Mouse (Mus musculus): ENCODE measurements around the gene Asic1.
A peak's percentile ranks its signal among the peaks of the same experiment; 100 is the strongest.

Asic1 gene

GRCm38 (mm10) chr15:99663964-99664599 lies 6.1 kb upstream of the Asic1 start:
- DNase-seq (ENCODE audit: low read depth, low spot score) = no peak

- no peak for DNase-seq (ENCODE audit: low read depth, low spot score)
Observed at GRCm38 (mm10) chr15:99664600-99665451, 5.3 kb upstream of the Asic1 start.

GRCm38 (mm10) chr15:99667544-99667943 lies 2.6 kb upstream of the Asic1 start:
- no peak for DNase-seq (ENCODE audit: low read depth, low spot score)

GRCm38 (mm10) chr15:99668881-99669280 lies 1.3 kb upstream of the Asic1 start:
- DNase-seq (ENCODE audit: low read depth, low spot score) = no peak

GRCm38 (mm10) chr15:99669392-99669791 lies 776 bp upstream of the Asic1 start:
- no peak for DNase-seq (ENCODE audit: low read depth, low spot score)

GRCm38 (mm10) chr15:99670964-99671670 lies 949 bp downstream of the Asic1 start:
- DNase-seq (ENCODE audit: low read depth, low spot score) = no peak

- DNase-seq (ENCODE audit: low read depth, low spot score) = no peak
Observed at GRCm38 (mm10) chr15:99671783-99672182, 1.6 kb downstream of the Asic1 start.

GRCm38 (mm10) chr15:99674866-99675265 lies 4.7 kb downstream of the Asic1 start:
- DNase-seq (ENCODE audit: low read depth, low spot score) = no peak

- no peak for DNase-seq (ENCODE audit: low read depth, low spot score)
Observed at GRCm38 (mm10) chr15:99677089-99677488, 6.9 kb downstream of the Asic1 start.

GRCm38 (mm10) chr15:99678063-99678800 lies 8.1 kb downstream of the Asic1 start:
- DNase-seq (ENCODE audit: low read depth, low spot score) = no peak

- no peak for DNase-seq (ENCODE audit: low read depth, low spot score)
Observed at GRCm38 (mm10) chr15:99679008-99679407, 8.8 kb downstream of the Asic1 start.

GRCm38 (mm10) chr15:99682880-99683279 lies 12.7 kb downstream of the Asic1 start:
- no peak for DNase-seq (ENCODE audit: low read depth, low spot score)

GRCm38 (mm10) chr15:99684156-99684555 lies 14.0 kb downstream of the Asic1 start:
- no peak for DNase-seq (ENCODE audit: low read depth, low spot score)

- peak; percentile 44 for DNase-seq (ENCODE audit: low read depth, low spot score)
Observed at GRCm38 (mm10) chr15:99688712-99689111, 18.5 kb downstream of the Asic1 start.

GRCm38 (mm10) chr15:99690924-99691323 lies 20.8 kb downstream of the Asic1 start:
- no peak for DNase-seq (ENCODE audit: low read depth, low spot score)

GRCm38 (mm10) chr15:99691976-99692375 lies 21.8 kb downstream of the Asic1 start:
- DNase-seq (ENCODE audit: low read depth, low spot score) = no peak

GRCm38 (mm10) chr15:99697309-99697708 lies 27.1 kb downstream of the Asic1 start:
- no peak for DNase-seq (ENCODE audit: low read depth, low spot score)

GRCm38 (mm10) chr15:99698533-99699085 lies 28.4 kb downstream of the Asic1 start:
- DNase-seq (ENCODE audit: low read depth, low spot score) = no peak

GRCm38 (mm10) chr15:99699715-99700114 lies 29.5 kb downstream of the Asic1 start:
- DNase-seq (ENCODE audit: low read depth, low spot score) = no peak

GRCm38 (mm10) chr15:99700219-99701106 lies 30.3 kb downstream of the Asic1 start:
- no peak for DNase-seq (ENCODE audit: low read depth, low spot score)
